Mouse (Mus musculus) cortical plate, adult 2 months (tissue): ENCODE measurements around the gene Gna14.

ENCODE experiments used
- CTCF ChIP-seq: fragments of 200-500 bp; IDR thresholded peaks from 2 replicates; pipeline ENCODE4 v1.5.1; 2011; ENCODE audit warnings: mild to moderate bottlenecking, control low read depth, low read length; ENCODE audit not compliant: insufficient read depth; ENCODE audit errors: extremely low read depth
- POLR2A ChIP-seq: fragments of 200-500 bp; IDR thresholded peaks from 2 replicates; pipeline ENCODE4 v1.6.1; 2011; ENCODE audit warnings: mild to moderate bottlenecking, low read length, control low read depth; ENCODE audit not compliant: insufficient read depth; ENCODE audit errors: extremely low read depth

DNA sequence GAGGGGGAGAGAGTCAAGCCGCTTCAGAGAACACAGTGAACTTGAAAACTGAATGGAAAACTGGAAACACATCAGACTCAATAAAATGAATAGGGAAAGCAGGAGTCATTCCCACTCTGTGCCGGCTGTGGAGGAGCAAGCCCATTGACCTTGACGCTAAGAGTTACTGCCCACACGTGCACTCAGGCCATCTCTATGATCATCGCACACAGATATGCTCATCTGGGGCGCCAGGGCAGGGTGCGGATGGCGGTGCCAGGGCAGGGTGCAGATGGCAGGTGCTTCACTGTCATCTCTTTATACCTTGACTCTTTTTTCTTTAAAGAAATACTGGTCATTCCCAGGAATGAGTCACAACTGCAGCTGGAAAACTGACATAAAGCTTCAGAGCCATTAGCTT lies 4.2 kb upstream of the Gna14 start:
- TF ChIP-seq CTCF = no peak
- no peak for TF ChIP-seq POLR2A
